Mouse (Mus musculus) layer of hippocampus, postnatal 14 days (tissue): ENCODE measurements around the gene Higd1a. TPM values are rescaled to one million over a fixed set of nuclear protein-coding genes. Genes with fewer than 3 reads are reported as not detected.

Source experiments
- DNase-seq, 2 experiments: peaks; one replicate each; pipeline ENCODE4 v3.0.0; 2021 to 2022; ENCODE audit warnings: low spot score in 2 of 2, mixed read lengths in 1 of 2
- total RNA-seq, 2 experiments: library from RNA; stranded (reverse); gene quantifications; 2 replicates each; pipeline ENCODE4 v1.2.3; 2021

The Higd1a gene
- total RNA-seq, 2 experiments from 2014 or later: 96.5 to 101 TPM

GRCm38 (mm10) chr9:121842914-121843313 is 15.2 kb downstream of the Higd1a start:
- DNase-seq: no peak

- DNase-seq: no peak
Observed at GRCm38 (mm10) chr9:121839622-121839965, 18.6 kb downstream of the Higd1a start.

GRCm38 (mm10) chr9:121838829-121839621 is 19.1 kb downstream of the Higd1a start, which contains the start of gene Ccdc13:
Gene Ccdc13 (minus strand): TSS chr9:121839461.
- peak; percentile 77 to 86 for DNase-seq

DNA sequence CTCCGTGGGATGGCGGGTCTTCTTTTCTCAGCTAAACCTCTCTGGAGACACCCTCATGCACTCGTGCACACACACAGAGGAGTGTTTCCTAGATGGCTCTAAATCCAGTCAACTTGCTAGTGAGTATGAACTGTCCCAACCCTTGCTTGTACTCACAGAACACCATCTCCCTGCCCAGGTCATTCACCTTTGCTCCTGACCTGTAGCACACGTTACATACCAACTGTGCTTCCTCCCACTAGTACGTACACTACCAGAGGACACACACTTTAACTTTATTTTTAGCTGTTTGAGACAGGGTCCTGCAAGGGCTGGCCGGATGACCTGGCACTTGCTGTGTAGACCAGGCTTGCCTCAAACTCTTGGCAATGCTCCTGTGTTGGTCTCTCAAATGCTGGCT is 20.2 kb downstream of the Higd1a start:
- DNase-seq: no peak

DNA sequence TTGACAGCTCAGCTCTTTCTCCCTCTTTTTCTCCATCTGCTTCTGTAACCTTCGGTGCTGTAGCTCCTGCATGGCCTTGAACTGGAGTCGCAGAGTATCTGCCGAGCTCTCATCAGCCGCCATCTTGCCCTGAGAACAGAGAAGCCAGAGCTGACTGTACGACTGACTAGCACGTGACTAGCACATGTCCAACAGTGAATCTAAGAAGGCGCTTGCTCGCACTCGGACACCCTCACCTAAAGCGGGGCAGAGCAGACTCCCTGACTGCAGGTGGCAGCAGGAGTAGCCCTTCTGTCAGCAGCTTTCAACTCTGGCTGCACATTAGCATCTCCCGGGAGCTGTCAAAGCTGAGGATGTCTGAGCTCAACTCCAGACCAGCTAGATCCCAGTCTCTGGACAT is 24.3 kb downstream of the Higd1a start:
- DNase-seq: no peak

GRCm38 (mm10) chr9:121830956-121831293 is 27.2 kb downstream of the Higd1a start:
- peak; percentile 81 to 86 for DNase-seq

DNA sequence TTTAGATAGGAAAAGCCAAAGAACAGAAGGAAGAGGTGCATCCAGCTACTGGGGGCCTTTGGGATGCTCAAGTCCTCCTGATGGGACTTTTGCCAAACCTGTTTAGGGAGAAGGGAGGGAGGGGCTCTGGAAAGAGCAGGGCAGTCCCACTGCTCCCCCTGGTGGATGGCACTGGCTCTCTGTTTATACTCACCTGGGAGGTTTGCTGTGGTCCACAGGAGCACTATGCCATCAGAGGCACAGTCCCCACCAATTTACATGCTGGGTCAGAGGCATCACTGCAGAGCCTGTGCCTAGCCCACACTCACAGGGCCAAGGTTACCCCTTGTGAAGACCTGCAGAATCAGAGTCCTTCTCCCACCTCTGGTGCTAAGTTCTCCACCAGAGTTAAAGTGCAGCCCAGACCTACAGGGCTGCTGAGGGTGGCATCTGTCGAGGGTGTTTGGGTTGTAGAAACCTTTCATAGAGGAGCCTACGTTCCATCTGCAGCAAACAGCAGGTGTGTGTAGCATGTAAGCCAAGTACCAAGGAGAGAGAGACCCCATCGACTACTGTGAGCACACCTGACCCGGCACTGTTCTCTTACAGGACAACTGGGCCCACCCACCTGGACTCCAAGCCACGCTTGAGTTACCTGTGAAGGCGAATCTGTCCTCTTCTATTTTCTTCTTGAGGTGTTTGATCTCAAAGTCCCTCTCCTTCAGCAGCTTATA is 27.8 kb downstream of the Higd1a start:
- DNase-seq: peak in 1 of 2 experiments; percentile 42

- no peak for DNase-seq
Observed at GRCm38 (mm10) chr9:121829270-121829992, 28.7 kb downstream of the Higd1a start.

DNA sequence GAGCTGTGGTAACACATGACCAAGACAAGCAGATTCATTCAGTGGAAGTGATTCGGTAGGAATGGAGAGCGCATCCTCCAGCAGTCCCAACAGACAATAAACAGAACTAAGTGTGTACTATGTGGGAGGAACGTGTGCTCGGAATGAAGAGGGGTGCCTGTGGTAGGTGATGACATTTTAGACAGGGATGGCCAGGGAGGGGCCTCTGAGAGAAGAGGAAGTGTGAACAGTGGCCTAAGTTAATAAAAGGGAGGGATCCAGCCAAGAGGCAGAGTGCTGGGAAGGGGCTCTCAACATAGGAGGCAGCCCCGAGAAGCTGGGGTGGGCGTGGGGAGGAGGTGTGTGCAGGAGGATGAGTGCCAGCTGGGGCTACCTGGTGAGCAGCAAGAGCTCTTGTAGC is 29.8 kb downstream of the Higd1a start:
- no peak for DNase-seq

GRCm38 (mm10) chr9:121826356-121826755 is 31.8 kb downstream of the Higd1a start:
- DNase-seq: no peak

- no peak for DNase-seq
Observed at GRCm38 (mm10) chr9:121823991-121824390, 34.2 kb downstream of the Higd1a start.

DNA sequence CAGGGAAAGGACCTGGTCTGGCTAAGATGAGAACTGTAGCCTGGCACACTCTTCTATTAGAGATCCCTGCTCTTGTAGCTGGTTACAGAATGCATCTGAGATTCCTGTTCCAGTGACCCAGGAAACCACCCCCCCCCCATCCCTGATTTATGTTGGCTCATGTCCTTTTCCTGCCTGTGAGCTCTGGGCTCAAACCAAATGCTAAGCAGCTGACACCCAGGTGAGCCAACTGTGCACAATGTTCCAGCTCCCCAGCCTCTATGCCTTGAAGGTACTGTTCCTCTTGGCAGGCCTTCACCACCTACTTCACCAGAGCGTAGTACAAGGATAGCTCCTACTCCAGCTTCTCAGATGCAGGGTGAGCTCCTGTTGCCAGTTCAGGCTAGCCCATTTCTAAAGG is 35.1 kb downstream of the Higd1a start:
- DNase-seq: no peak

DNA sequence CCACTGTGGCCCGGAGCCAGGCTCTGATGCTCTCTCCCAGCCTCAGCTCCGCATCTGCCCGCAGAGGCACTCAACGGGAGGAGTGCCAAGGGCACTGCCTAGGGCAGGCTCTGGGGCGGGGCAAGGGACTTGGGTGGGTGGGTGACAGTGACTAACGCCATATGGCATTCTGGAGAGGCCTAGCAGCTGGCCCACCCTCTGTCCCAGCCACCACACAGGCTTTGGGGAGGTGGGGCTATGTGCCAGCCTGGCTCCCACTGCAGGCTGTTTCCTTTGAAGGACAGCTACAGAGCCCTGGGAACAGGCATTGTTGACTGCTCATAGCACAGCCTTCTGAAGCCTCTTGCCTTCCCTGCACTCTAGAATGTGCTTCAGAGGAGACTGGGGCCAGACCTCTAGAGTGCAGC is 35.6 kb downstream of the Higd1a start:
- peak; percentile 64 to 72 for DNase-seq

DNA sequence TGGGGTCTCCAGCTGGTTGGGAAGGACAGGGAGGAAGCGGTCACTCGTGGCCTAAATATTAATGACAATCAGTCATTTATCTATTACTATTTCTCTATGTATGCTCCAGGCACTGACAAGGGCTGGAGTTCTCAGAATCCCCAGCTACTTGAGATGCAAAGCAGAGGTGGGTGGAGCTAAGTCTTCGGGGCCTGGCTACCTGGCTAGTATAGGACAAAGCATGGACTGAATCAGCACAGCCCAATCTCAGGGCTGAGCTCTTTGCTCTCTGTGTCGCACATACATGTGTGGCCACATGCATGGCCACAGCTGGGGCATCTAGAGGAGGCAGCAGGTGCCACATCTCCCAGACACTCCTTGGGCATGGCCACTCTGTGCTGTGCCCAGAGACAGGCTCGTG is 37.4 kb downstream of the Higd1a start:
- no peak for DNase-seq

DNA sequence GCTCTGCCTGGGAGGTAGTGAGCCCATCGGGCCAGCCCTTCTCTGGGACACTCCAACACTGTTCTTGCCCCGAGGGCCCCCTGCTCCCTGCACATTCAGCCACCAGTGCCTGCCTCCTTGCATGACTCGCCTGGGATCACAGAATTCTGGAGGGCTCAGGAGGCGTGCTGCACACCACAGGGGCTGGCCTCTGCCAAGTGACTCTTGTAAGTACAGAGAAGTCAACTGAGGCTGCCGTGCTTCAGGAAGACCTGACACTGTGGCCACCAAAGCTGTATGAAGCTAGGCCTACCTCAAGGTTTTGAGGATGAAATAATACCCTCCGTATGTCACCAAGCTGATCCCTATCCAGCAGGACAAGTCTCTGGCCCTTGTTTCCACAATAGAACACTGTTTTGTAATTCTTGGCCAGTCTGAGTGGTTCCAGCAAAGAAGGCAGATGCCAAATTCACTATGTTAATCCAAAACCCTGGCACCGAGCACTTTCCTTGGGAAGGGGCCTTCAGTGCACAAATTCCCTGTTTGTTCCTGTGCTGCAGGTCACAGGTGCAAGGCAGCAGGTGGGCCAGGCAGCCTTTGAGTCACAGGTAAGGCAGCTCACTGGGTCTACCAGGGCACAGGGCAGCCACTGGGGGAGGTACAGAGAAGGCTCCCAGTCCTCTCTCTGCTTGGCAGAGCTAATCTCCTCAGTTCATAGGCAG is 38.2 kb downstream of the Higd1a start:
- DNase-seq: no peak

GRCm38 (mm10) chr9:121819073-121819770 is 38.9 kb downstream of the Higd1a start:
- DNase-seq: no peak

DNA sequence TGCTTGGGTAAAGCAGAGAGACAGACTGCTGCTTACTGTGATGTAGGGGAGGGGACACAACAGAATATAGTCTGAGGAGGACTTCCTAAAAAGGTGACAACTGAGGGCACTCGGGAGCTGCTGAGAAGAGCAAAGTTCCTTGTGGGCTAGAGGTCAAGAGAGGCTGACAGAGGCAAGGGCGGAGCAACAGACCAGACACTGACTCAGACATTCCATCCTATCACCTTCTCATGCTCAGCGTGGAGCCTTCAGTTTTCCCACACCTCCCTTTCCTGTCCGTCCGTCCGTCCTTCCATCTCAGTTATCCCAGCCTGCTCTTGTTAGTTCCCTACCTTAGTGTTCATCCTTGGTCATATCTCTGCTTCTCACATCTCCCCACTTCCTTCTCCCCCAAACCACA is 43.0 kb downstream of the Higd1a start:
- no peak for DNase-seq

DNA sequence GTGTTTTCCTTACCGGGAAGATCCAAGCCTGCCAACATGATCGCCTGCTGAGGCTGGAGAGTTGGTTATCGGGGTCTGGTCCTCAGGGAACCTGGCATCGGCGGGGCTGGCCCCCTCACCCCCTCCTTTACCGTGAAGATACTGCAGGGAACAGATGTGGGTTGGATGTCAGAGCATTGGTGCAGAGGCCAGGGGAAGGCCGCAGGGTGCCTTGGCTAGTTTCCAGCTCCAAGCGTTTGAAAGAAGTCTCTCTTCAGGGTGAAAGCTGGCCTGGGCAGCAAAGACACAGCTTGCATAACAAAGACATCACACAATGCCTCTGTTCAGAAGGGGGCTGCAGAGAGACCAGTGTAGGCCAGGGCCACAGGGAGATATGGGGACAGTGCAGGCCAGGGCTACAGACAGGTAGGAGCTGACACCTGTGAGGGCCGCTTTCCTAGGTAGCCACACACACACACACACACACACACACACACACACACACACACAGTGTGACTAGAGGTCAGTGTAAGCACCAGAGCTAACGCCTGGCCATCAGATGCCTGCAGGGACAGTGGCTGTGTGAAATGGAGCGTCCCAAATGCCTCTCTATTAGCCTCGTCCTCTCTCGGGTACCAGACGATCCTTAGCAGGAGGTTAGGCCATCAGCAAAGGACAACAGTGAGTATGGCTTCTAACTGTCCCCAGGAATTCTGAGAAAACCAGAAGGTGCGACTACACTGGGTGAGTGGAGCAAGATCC is 47.9 kb downstream of the Higd1a start:
- DNase-seq: peak; percentile 69 to 79

DNA sequence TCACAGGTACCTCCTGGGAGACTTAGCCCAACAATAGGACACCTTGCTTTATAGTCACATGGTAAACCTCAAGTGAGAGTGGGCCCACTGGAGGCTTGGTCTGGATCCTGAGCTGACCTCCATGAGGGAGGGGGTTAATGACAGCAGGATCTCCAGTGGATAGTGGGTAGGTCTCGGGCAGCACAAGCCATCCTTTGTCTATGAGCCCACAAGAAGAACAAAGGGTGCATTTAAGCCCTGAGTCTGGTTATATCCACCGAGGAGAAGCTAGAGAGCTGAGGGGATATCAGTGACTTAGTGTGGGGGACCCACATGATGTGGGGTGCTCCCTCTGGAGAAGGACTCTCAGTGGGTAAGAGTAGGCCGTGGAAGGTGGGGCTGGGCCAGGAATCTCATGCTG is 49.7 kb downstream of the Higd1a start:
- DNase-seq: no peak

- DNase-seq: peak; percentile 49 to 53
Observed at GRCm38 (mm10) chr9:121807947-121808346, 50.2 kb downstream of the Higd1a start.
